Mouse (Mus musculus): ENCODE data around the gene Elmsan1.

DNA sequence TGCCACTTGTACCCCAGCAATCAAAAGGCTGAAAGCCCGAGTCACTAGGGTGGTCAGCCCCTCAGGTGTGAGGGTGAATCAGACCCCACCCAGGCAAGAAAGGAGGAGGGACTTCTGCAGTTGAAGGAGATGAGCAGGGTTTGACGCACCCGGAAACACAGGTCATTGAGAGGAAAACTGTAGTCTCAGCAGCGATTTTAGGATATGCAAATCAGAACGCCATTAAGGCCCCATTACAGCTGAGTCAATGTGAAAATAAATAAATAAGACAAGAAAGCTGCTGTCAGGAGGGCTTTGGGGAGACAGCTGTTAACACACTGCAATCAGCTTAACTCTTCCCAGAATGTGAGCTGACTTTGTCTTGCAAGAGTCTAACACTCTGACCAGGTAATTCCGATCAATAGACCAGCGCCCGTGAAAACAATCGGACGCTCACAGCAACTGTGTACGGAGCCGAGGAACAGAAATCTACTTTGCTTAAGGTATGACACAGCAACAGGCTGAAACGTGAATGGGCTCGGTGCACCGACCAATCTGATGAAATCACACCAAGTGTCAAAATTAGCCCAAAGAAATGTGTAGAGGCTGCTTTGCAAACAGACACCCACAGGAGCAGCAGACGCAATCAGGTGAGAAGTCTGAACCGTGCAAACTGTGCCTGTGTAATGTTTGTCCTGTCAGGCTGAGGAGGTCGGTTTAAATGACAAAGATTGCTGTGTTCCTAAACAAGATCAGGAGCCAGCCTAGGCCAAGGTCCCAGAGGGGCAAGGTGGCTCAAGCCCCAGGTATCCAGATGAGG is 16.8 kb downstream of the Elmsan1 start:
- no peak for TF ChIP-seq CTCF (conservative IDR thresholded peaks at IDR 0.05; ENCODE audit: low read length)
- TF ChIP-seq POU5F1 (IDR thresholded peaks at IDR 0.05; ENCODE audit: borderline replicate concordance, low read length), result no peak
